Mouse (Mus musculus) bone marrow, adult 2 months (tissue): ENCODE measurements at regions not wholly inside any gene's neighbourhood (a gene's known extent, or its start where the extent isn't known, plus 50 kb on each side); places are given as distances from the start of the nearest gene placed in this dataset.
A peak's percentile ranks its signal among the peaks of the same experiment; 100 is the strongest.

Source experiments
- CTCF ChIP-seq: fragments of 200-500 bp; IDR thresholded peaks from 2 replicates; pipeline ENCODE4 v1.5.1; 2011; ENCODE audit warnings: low read length, control low read depth; ENCODE audit not compliant: control insufficient read depth, insufficient read depth
- POLR2A ChIP-seq: fragments of 200-500 bp; IDR thresholded peaks from 2 replicates; pipeline ENCODE4 v1.6.1; 2011; ENCODE audit warnings: low read depth, mild to moderate bottlenecking, control low read depth, low read length, borderline replicate concordance; ENCODE audit not compliant: control insufficient read depth

- TF ChIP-seq CTCF (no peak), POLR2A (peak; percentile 80)
These were observed 52.0 kb upstream of the Pim1 start for GRCm38 (mm10) chr17:29438347-29439235.
